Mouse (Mus musculus) lung, embryonic 14.5 days (tissue): ENCODE results near the gene Dohh. TPM values are rescaled to one million over a fixed set of nuclear protein-coding genes. Genes with fewer than 3 reads are reported as not detected.

Experiments
- ATAC-seq: fragments of 200-750 bp; cut with Nextera tagmentation; 2 replicates; pipeline ENCODE4 v1.8.0; 2017; ENCODE audit warnings: mild to moderate bottlenecking, moderate TSS enrichment, moderate library complexity; ENCODE audit not compliant: insufficient read depth
- DNase-seq: peaks from one replicate; pipeline ENCODE4 v3.0.0-alpha.2; 2015
- H3K27ac ChIP-seq: fragments of 300-500 bp; sonication (generic); 2 replicates; pipeline ENCODE4 v1.5.1; 2014; ENCODE audit warnings: low read depth, mild to moderate bottlenecking, moderate library complexity
- H3K27me3 ChIP-seq: fragments of 300-500 bp; sonication (generic); 2 replicates; pipeline ENCODE4 v1.6.1; 2014; ENCODE audit warnings: low read length, control low read depth; ENCODE audit not compliant: insufficient read depth
- H3K36me3 ChIP-seq: fragments of 300-500 bp; sonication (generic); 2 replicates; pipeline ENCODE4 v1.6.1; 2014; ENCODE audit warnings: control low read depth; ENCODE audit not compliant: insufficient read depth
- H3K4me1 ChIP-seq: fragments of 300-500 bp; sonication (generic); 2 replicates; pipeline ENCODE4 v1.6.1; 2014; ENCODE audit warnings: antibody characterized with exemption, control low read depth; ENCODE audit not compliant: insufficient read depth
- H3K4me2 ChIP-seq: fragments of 300-500 bp; sonication (generic); 2 replicates; pipeline ENCODE4 v1.6.1; 2014; ENCODE audit warnings: mild to moderate bottlenecking
- H3K4me3 ChIP-seq: fragments of 300-500 bp; sonication (generic); 2 replicates; pipeline ENCODE4 v1.5.1; 2014; ENCODE audit warnings: low read depth, low read length
- H3K9ac ChIP-seq: fragments of 300-500 bp; sonication (generic); 2 replicates; pipeline ENCODE4 v1.6.1; 2014
- H3K9me3 ChIP-seq: fragments of 300-500 bp; sonication (generic); 2 replicates; pipeline ENCODE4 v1.6.1; 2016; ENCODE audit warnings: low read depth, low read length, control low read depth
- CTCF ChIP-seq: IDR thresholded peaks from 2 replicates; pipeline ENCODE4 v1.5.1; 2016; ENCODE audit warnings: antibody characterized with exemption, low read depth
- WGBS: fragments of 180-500 bp; shearing (Covaris S2); extraction: QIAGEN DNeasy Blood & Tissue Kit; methylation state at CpG from one replicate; pipeline ENCODE4 v1.1.7; 2014; 5-methylcytosine and 5-hydroxymethylcytosine counted together
- polyA plus RNA-seq: library from polyadenylated mRNA; unstranded; fragments of >200 nt; fragmentation: Nextera tagmentation; extraction: Ambion mirVana; gene quantifications from 2 replicates; pipeline ENCODE4 v1.2.1, GENCODE M21; 2014

Dohh gene
- 57.5 and 67.0 TPM in 2 replicates for polyA plus RNA-seq

DNA sequence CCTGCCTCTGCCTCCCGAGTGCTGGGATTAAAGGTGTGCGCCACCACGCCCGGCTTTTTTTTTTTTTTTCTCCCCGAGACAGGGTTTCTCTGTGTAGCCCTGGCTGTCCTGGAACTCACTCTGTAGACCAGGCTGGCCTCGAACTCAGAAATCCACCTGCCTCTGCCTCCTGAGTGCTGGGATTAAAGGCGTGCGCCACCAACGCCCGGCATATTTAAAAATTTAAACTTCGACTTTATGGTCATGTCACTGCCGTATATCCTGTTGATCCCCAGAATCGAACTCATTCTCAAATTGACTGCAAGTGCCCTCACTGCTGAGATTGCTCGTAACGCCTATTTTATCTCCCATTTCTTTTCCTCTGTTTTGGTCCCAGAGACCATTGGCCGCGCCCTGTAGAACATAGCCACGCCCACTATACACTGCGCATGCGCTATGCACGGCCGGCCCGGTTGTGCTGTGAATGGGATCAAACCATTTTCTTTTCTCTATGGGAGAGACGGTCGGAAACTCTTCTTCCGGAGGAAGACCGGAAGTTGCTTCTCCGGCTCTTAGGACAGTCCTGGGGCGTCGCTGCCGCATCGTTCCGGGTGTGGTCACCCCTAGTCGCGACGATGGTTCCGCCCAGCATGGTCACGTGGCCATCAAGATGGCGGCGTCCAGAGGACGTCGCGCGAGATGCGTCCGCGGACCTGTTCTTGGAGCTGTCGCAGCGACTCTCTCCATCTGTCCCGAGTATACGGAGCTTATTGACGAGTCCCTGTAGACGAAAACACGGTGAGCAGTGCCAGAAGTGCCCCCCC is at the start of gene Dohh, which contains the start of gene Gm48551:
Gene Dohh, plus strand, starts transcription at position 627 of the 803 bp plus-strand sequence.
Gene Gm48551, plus strand, starts transcription at position 665 of the 803 bp plus-strand sequence.
- peak within 1 kb of the TSS; percentile 92 for H3K4me2 ChIP-seq
- H3K27ac ChIP-seq = peak within 1 kb of the TSS; percentile 84
- H3K27me3 ChIP-seq = no peaks in the 10 kb centered on the region
- DNase-seq = peak; percentile 100
- peaks cover 35% of the 10 kb centered on the region for H3K36me3 ChIP-seq
- no peak for TF ChIP-seq CTCF
- H3K4me3 ChIP-seq = peak within 1 kb of the TSS; percentile 97
- no peaks in the 10 kb centered on the region for H3K9me3 ChIP-seq
- ATAC-seq = peak; percentile 96
- peak within 1 kb of the TSS; percentile 84 for H3K9ac ChIP-seq
- WGBS = 4% methylated on average over 50 of the region's 54 CpGs
- H3K4me1 ChIP-seq = no peaks in the 10 kb centered on the region; the same call in 1 of the 2 replicates

DNA sequence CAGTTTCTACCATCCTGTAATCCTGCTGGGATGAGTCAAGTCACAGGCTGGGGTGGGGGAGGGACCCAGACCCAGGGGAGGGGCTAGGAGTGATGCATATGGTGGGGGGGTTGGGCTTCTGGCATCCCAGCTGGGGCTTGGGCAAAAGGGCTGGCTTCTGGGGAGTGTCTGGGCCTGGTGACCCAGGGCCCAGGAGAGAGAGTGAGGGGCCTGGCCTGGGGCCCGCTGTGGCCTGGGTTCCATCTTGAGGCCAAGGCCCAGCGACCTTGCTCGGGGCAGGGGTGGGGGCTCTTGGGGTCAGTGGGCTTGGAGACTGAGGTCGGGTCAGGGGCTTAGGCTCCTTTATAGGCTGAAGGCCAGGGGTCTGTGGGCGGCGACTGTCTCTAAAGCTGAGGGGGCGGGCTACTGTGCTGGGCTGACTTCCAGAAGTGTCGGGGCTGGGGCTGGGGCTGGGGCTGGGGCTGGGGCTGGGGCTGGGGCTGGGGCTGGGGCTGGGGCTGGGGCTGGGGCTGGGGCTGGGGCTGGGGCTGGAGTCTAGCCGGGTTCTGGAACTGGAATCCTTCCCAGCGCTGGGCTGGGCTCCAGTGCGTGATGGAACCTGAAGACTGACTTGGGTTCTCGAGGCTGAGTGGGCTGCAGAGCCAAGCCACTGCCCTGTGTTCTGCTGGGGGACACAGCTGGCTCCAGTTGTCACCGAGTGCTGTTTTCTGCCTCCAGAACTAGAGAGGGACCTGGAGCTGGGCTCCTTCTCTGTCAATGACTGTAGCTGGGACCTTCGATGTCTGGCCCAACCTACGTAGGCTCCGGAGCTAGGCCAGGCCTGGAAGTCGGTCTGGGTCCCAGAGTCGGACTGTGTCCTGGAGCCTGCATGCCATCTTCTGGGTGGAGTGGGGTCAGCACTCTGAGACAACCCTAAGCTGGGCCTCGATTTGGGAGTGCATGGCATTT is 48.6 kb upstream of the Dohh start:
- DNase-seq (peak; percentile 87), ATAC-seq (peak; percentile 78)
- Histone ChIP-seq H3K27me3 (peaks cover 11% of the 10 kb centered on the region), H3K27ac (peak overlapping the region; percentile 96), H3K4me3 (no peak overlapping the region), H3K9me3 (no peaks in the 10 kb centered on the region), H3K9ac (peak overlapping the region; percentile 23; the same call in 1 of the 2 replicates), H3K4me1 (peaks cover 19% of the 10 kb centered on the region; the same call in 1 of the 2 replicates), H3K36me3 (no peaks in the 10 kb centered on the region), H3K4me2 (peak overlapping the region; percentile 46)
- 33% methylated on average over 19 of the region's 19 CpGs for WGBS
- TF ChIP-seq CTCF = no peak

DNA sequence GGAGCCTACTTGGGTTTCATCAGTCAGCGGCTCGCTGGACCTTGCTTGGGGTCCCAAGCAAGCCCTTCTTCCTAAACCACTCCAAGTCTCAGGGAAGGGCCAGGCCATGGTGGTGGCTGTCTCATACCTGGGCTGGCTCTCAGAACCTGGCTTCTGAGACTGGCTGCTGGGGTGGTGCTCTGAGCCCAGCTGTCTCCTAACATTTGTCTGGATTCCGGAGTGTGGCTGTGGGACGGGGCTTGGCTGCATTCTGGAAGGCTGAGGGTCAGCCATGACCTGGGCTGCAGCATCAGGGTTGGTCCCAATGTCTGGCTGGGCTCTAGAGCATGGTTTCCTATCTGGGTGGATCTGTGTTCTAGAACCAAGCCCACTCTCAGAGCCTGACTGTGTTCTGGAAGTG is 47.7 kb upstream of the Dohh start:
- no peak for TF ChIP-seq CTCF
- Histone ChIP-seq H3K9me3 (no peaks in the 10 kb centered on the region), H3K4me1 (peaks cover 16% of the 10 kb centered on the region; the same call in 1 of the 2 replicates), H3K9ac (peak overlapping the region; percentile 8; the same call in 1 of the 2 replicates), H3K4me3 (no peak overlapping the region), H3K27me3 (peaks cover 17% of the 10 kb centered on the region), H3K4me2 (peak overlapping the region; percentile 42), H3K36me3 (no peaks in the 10 kb centered on the region), H3K27ac (peak overlapping the region; percentile 96)
- WGBS = 90% methylated on average over 4 of the region's 4 CpGs
- DNase-seq (no peak), ATAC-seq (no peak)

DNA sequence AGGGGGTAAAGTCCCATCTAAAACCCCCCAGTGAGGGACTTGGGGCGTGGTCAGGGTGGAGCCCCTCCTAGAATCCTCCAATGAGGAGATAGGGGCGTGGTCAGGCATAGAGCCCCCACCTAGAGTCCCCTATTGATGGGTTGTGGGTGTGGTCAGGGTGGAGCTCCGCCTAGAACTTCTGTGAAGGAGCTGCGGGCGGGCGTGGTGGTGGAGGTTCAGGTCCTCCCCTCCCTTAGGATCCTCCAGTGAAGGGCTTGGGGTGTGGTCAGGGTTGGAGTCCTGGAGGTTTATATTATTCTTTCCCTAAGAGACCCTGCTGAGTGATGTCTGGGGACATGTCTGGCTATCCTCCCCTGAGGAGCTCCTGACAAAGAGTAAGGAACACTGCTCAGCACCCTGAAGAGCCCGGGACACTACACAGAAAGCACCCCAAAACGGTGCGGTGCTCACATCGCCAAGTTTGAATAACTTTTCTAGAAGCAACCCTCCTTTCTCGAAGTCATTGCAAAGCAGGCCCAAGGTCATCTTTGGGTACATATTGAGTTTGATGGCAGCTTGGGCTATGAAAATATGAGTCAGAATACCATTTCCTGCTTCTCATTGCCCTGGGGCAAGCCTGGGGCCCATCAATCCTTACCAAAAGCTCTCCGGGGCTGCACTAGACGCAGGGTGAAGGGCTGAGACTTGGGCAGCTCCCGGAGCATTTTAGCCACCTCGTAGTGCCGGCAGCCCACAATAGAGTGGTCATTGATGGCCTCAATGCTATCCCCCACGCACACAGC is 43.5 kb upstream of the Dohh start:
- Histone ChIP-seq H3K4me3 (no peak overlapping the region), H3K27ac (no peak overlapping the region), H3K9me3 (no peaks in the 10 kb centered on the region), H3K27me3 (peaks cover 33% of the 10 kb centered on the region), H3K4me2 (no peak overlapping the region), H3K4me1 (no peaks in the 10 kb centered on the region), H3K36me3 (0 out of 2 replicates have a peak, but pooled peaks cover 6% of the 10 kb centered on the region), H3K9ac (no peak overlapping the region)
- WGBS = 37% methylated on average over 17 of the region's 17 CpGs
- no peak for ATAC-seq
- no peak for TF ChIP-seq CTCF
- DNase-seq = no peak

DNA sequence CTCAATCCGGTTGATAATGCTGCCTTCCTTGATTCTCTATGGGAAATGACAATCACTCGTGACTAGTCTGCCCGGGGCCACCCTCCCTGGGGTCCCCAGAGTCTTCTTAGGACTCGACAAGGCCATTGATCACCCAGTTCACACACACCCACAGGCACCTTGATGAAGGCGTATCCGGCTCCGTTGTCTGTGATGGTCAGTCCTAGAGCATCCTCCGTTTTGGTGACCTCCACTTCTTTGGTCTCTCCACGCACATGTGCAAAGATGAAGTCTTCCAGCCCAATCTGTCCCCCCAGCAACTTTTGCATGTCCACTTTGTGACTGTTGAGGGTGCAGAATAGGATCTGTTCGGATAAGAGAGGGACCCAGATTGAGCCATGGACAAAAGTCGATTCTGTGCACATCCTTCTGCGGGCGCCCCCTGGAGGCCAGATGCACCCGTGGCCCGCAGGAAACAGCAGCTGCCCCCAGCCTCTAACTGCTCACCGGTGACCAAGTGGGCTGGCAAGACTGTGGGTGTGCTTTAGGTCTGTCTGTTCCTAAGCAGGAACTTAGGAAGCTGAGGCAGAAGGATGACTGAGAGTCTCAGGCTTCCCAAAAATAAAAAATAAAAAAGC is 42.8 kb upstream of the Dohh start:
- WGBS = 34% methylated on average over 16 of the region's 16 CpGs
- H3K27me3 ChIP-seq = peaks cover 33% of the 10 kb centered on the region

More for the DNA sequence above, 42.8 kb upstream of the Dohh start:
- DNase-seq (peak; percentile 83), ATAC-seq (no peak; the same call in 1 of the 2 replicates)
- TF ChIP-seq CTCF = peak; percentile 88
- no peak overlapping the region for H3K4me3 ChIP-seq
- no peak overlapping the region for H3K27ac ChIP-seq
- no peak overlapping the region for H3K9ac ChIP-seq
- H3K9me3 ChIP-seq = no peaks in the 10 kb centered on the region
- peaks cover 10% of the 10 kb centered on the region; the same call in 1 of the 2 replicates for H3K36me3 ChIP-seq
- no peak overlapping the region for H3K4me2 ChIP-seq
- no peaks in the 10 kb centered on the region for H3K4me1 ChIP-seq
